Mouse (Mus musculus): ENCODE measurements around the gene Tesk2. TPM values are rescaled to one million over a fixed set of nuclear protein-coding genes. Genes with fewer than 3 reads are reported as not detected.

The Tesk2 gene
- polyA plus RNA-seq, 1 experiment from 2014 or later = 2.0 TPM

DNA sequence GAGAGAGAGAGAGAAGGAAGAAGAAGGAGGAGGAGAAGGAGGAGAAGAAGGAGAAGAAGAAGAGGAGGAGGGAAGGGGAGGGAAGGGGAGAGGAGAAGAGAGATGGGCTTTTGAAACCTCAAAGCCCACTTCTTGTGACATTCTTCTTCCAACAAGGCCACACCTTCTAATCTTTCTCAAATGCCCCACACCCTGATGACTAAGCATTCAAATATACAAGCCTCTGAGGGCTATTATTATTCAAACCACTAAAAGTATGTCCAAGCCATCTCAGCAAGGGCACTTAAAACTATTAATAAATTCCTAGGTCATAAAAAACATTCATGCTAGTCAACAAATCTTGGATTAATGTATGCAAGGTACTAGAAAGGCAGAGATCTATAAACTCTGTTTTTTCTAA, 48.3 kb downstream of the Tesk2 start:
- Histone ChIP-seq H3K27me3 (ENCODE audit: control insufficient read depth, insufficient read depth, low read depth, low read length) (no peaks in the 10 kb centered on the region), H3K9me3 (replicated peaks; ENCODE audit: control insufficient read depth, low read length, poor library complexity, severe bottlenecking) (no peaks in the 10 kb centered on the region), H3K4me1 (ENCODE audit: control insufficient read depth, insufficient read depth, low read length) (no peaks in the 10 kb centered on the region), H3K9ac (ENCODE audit: low read depth, low read length) (no peak overlapping the region), H3K4me2 (ENCODE audit: low read length) (no peak overlapping the region), H3K4me3 (ENCODE audit: low read depth, low read length) (no peak overlapping the region), H3K36me3 (ENCODE audit: control insufficient read depth, insufficient read depth, low read length) (no peaks in the 10 kb centered on the region), H3K27ac (ENCODE audit: low read length) (no peak overlapping the region)
- no peak for ATAC-seq

DNA sequence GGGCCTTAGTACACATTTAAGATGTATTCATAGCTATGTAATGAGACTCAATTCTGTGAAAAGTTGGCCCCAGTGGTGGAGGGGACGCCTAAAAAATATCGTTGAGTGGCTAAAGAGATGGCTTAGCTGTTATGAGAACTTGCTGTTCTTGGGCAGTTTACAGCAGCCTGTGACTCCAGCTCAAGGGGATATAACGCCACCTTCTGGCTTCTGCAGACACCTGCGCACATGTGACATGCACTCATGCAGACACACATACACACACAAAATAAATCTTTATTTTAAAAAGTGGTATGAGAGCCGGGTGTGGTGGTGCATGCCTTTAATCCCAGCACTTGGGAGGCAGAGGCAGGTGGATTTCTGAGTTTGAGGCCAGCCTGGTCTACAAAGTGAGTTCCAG, 55.6 kb downstream of the Tesk2 start:
- ATAC-seq = no peak
- no peak overlapping the region for H3K27ac ChIP-seq (ENCODE audit: low read length)
- WGBS = 93% methylated on average over 5 of the region's 5 CpGs

DNA sequence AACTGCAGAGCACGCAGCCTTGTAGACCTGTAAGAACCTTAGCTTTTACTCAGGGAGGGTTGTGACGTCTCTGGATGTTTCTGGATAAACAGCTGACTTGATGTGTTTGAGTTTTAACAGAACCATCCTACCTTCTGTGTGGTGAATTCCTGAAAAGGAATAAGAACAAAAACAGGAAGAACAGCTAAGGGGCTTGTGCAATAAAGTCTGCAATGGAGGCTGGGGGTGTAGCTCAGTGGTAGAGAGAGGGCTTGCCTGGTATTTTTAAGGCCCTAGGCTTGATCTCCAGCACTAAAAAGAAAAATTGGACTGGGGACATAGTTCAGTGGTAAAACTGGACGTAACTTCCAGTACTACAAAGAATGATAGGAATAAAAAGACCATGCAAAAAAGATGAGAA, 56.3 kb downstream of the Tesk2 start:
- H3K27me3 ChIP-seq (ENCODE audit: control insufficient read depth, insufficient read depth, low read depth, low read length) = no peaks in the 10 kb centered on the region
- H3K36me3 ChIP-seq (ENCODE audit: control insufficient read depth, insufficient read depth, low read length) = no peaks in the 10 kb centered on the region
- H3K9me3 ChIP-seq (replicated peaks; ENCODE audit: control insufficient read depth, low read length, poor library complexity, severe bottlenecking) = no peaks in the 10 kb centered on the region
- no peak for ATAC-seq
- peaks cover 1% of the 10 kb centered on the region; the same call in 1 of the 2 replicates for H3K4me1 ChIP-seq (ENCODE audit: control insufficient read depth, insufficient read depth, low read length)
- no peak overlapping the region for H3K27ac ChIP-seq (ENCODE audit: low read length)
- 94% methylated on average over 3 of the region's 3 CpGs for WGBS
- no peak overlapping the region for H3K4me2 ChIP-seq (ENCODE audit: low read length)
- no peak overlapping the region for H3K9ac ChIP-seq (ENCODE audit: low read depth, low read length)
- no peak overlapping the region for H3K4me3 ChIP-seq (ENCODE audit: low read depth, low read length)

More for the DNA sequence above, 55.6 kb downstream of the Tesk2 start:
- Histone ChIP-seq H3K9me3 (replicated peaks; ENCODE audit: control insufficient read depth, low read length, poor library complexity, severe bottlenecking) (no peaks in the 10 kb centered on the region), H3K9ac (ENCODE audit: low read depth, low read length) (no peak overlapping the region), H3K36me3 (ENCODE audit: control insufficient read depth, insufficient read depth, low read length) (no peaks in the 10 kb centered on the region), H3K4me3 (ENCODE audit: low read depth, low read length) (no peak overlapping the region), H3K4me1 (ENCODE audit: control insufficient read depth, insufficient read depth, low read length) (no peaks in the 10 kb centered on the region), H3K27me3 (ENCODE audit: control insufficient read depth, insufficient read depth, low read depth, low read length) (no peaks in the 10 kb centered on the region), H3K4me2 (ENCODE audit: low read length) (no peak overlapping the region)

DNA sequence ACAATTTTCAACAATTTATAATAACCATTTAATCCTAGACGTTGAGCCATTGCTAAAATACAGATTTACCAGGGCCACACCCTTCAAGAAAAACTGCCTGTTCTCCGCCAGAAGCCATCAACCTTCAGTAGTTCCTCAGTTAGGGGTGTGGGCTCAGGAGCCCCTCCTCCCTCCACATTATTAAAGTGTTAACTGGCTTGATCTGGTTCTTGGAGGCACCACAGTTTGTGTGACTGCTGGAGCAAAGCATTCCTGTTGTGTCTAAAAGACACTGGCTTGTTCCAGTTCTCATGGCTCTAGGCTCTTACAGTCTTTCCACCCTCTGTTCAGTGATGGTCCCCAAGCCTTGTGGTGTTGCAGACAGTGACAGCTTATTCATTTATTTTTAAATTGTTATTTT, 59.8 kb downstream of the Tesk2 start:
- H3K4me2 ChIP-seq (ENCODE audit: low read length) = no peak overlapping the region
- WGBS = 78% methylated on average over 2 of the region's 2 CpGs
- no peak overlapping the region for H3K9ac ChIP-seq (ENCODE audit: low read depth, low read length)
- no peak overlapping the region for H3K4me3 ChIP-seq (ENCODE audit: low read depth, low read length)
- no peaks in the 10 kb centered on the region for H3K9me3 ChIP-seq (replicated peaks; ENCODE audit: control insufficient read depth, low read length, poor library complexity, severe bottlenecking)
- H3K36me3 ChIP-seq (ENCODE audit: control insufficient read depth, insufficient read depth, low read length) = no peaks in the 10 kb centered on the region
- no peak overlapping the region for H3K27ac ChIP-seq (ENCODE audit: low read length)
- H3K4me1 ChIP-seq (ENCODE audit: control insufficient read depth, insufficient read depth, low read length) = peaks cover 5% of the 10 kb centered on the region; the same call in 1 of the 2 replicates
- H3K27me3 ChIP-seq (ENCODE audit: control insufficient read depth, insufficient read depth, low read depth, low read length) = no peaks in the 10 kb centered on the region
- ATAC-seq = no peak

DNA sequence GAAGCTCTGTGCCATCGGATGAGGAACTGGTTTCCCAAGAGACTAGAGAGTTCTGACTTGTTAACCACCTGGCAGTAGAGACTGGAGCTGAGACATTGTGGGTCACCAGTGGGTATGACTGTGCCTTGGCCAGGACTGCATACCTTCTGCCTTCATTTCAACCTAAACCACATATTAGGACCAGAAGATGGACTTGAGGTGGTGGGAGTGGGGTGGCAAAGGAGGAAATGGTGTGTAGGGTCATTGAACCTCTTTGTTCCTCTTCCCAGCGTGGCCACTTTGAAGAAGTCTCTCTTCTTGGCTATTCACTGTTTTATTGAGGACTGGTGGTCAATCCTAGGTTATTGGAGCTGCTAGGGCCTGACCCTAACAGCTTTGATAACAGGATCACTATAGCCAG, 60.6 kb downstream of the Tesk2 start:
- Histone ChIP-seq H3K4me3 (ENCODE audit: low read depth, low read length) (no peak overlapping the region), H3K9ac (ENCODE audit: low read depth, low read length) (no peak overlapping the region), H3K27ac (ENCODE audit: low read length) (no peak overlapping the region), H3K36me3 (ENCODE audit: control insufficient read depth, insufficient read depth, low read length) (no peaks in the 10 kb centered on the region), H3K4me1 (ENCODE audit: control insufficient read depth, insufficient read depth, low read length) (peaks cover 5% of the 10 kb centered on the region; the same call in 1 of the 2 replicates), H3K4me2 (ENCODE audit: low read length) (no peak overlapping the region), H3K9me3 (replicated peaks; ENCODE audit: control insufficient read depth, low read length, poor library complexity, severe bottlenecking) (no peaks in the 10 kb centered on the region), H3K27me3 (ENCODE audit: control insufficient read depth, insufficient read depth, low read depth, low read length) (no peaks in the 10 kb centered on the region)
- WGBS = 41% methylated on average over 2 of the region's 2 CpGs
- no peak for ATAC-seq

DNA sequence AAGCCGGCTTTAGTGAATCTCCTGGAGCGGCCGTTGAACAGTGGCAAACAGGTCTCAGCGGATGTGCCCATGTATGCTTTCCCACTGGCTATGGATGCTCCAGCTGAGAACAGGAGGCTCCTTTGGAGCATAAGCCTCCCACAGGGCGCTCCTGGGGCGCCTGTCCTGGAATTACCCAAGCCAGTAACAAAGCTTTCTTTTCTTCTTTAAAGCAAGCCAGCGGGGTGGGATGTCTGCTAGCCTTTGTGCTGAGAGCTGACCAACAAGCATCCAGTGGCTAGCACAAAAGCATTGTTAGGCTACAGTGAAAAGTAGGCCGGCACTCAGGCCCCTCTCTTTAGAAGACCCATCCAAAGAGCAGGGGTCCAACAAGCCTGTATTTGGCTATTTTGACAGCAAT, 61.4 kb downstream of the Tesk2 start:
- no peak overlapping the region for H3K4me2 ChIP-seq (ENCODE audit: low read length)
- ATAC-seq = no peak
- H3K9ac ChIP-seq (ENCODE audit: low read depth, low read length) = no peak overlapping the region
- no peaks in the 10 kb centered on the region for H3K27me3 ChIP-seq (ENCODE audit: control insufficient read depth, insufficient read depth, low read depth, low read length)
- peaks cover 5% of the 10 kb centered on the region; the same call in 1 of the 2 replicates for H3K4me1 ChIP-seq (ENCODE audit: control insufficient read depth, insufficient read depth, low read length)
- 3% methylated on average over 8 of the region's 8 CpGs for WGBS
- H3K27ac ChIP-seq (ENCODE audit: low read length) = no peak overlapping the region
- H3K9me3 ChIP-seq (replicated peaks; ENCODE audit: control insufficient read depth, low read length, poor library complexity, severe bottlenecking) = no peaks in the 10 kb centered on the region
- no peak overlapping the region for H3K4me3 ChIP-seq (ENCODE audit: low read depth, low read length)
- no peaks in the 10 kb centered on the region for H3K36me3 ChIP-seq (ENCODE audit: control insufficient read depth, insufficient read depth, low read length)

DNA sequence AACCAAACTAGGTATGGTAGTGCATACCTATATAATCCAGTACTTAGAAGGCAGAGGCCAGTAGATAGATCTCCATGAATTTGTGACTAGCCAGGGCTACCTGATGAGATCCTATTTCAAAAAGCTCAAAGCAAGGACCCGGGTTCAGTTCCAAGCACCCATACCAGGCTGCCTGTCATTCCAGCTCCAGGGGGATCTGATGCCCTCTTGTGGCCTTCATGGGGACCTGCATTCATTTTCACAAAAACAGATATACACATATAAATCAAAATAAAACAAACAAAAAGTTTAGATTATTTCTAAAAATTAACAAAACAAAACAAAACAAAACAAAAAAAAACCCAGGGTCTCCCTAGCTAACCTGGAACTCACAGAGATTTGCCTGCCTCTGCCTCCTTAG, 65.8 kb downstream of the Tesk2 start:
- H3K27me3 ChIP-seq (ENCODE audit: control insufficient read depth, insufficient read depth, low read depth, low read length) = no peaks in the 10 kb centered on the region
- WGBS = 100% methylated on average over 1 of the region's 1 CpGs
- H3K4me3 ChIP-seq (ENCODE audit: low read depth, low read length) = no peak overlapping the region
- no peak overlapping the region for H3K4me2 ChIP-seq (ENCODE audit: low read length)
- H3K9me3 ChIP-seq (replicated peaks; ENCODE audit: control insufficient read depth, low read length, poor library complexity, severe bottlenecking) = no peaks in the 10 kb centered on the region
- no peaks in the 10 kb centered on the region for H3K36me3 ChIP-seq (ENCODE audit: control insufficient read depth, insufficient read depth, low read length)
- no peak overlapping the region for H3K27ac ChIP-seq (ENCODE audit: low read length)
- H3K4me1 ChIP-seq (ENCODE audit: control insufficient read depth, insufficient read depth, low read length) = peaks cover 8% of the 10 kb centered on the region; the same call in 1 of the 2 replicates
- no peak for ATAC-seq
- no peak overlapping the region for H3K9ac ChIP-seq (ENCODE audit: low read depth, low read length)

DNA sequence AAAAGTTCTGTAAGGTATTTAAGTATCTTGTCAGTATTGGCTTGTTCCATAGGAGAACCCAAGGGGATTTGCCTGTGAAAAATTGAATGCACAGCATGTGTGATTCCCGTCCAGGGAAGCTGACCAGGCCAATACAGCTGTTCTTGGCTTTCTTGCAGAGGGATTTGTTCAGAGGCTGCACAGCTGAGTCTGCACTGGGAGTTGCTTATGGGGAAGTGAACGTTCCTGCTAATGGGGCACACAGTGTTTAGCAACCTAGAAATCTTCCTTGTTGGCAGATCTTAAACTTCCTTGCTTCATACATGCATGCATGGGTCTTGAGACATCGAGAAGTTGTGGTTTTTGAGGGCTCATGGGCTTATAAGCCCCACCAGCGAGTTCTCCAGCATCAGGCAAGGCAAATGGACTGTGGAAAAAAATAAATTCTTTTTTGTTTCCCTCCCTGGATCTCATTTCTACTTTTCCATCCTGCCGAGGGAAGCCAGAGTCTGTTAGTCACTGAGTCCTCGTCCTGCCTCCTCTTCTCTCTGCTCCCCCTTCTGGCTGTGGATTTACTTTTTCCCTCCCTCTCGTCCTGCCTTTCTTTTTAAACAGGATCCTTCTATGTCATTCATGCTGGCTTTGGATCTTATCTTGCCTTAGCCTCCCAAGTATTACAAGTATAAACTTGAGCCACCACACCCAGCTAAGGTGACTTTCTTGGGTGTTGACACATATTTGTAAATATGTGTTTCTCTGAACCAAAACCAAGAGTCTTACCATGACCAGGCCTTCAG, 67.4 kb downstream of the Tesk2 start:
- Histone ChIP-seq H3K4me2 (ENCODE audit: low read length) (no peak overlapping the region), H3K36me3 (ENCODE audit: control insufficient read depth, insufficient read depth, low read length) (no peaks in the 10 kb centered on the region), H3K27me3 (ENCODE audit: control insufficient read depth, insufficient read depth, low read depth, low read length) (no peaks in the 10 kb centered on the region), H3K4me3 (ENCODE audit: low read depth, low read length) (no peak overlapping the region), H3K9me3 (replicated peaks; ENCODE audit: control insufficient read depth, low read length, poor library complexity, severe bottlenecking) (no peaks in the 10 kb centered on the region), H3K9ac (ENCODE audit: low read depth, low read length) (no peak overlapping the region), H3K27ac (ENCODE audit: low read length) (no peak overlapping the region), H3K4me1 (ENCODE audit: control insufficient read depth, insufficient read depth, low read length) (0 out of 2 replicates have a peak, but pooled peaks cover 2% of the 10 kb centered on the region)
- no peak for ATAC-seq
- WGBS = 39% methylated on average over 7 of the region's 7 CpGs

DNA sequence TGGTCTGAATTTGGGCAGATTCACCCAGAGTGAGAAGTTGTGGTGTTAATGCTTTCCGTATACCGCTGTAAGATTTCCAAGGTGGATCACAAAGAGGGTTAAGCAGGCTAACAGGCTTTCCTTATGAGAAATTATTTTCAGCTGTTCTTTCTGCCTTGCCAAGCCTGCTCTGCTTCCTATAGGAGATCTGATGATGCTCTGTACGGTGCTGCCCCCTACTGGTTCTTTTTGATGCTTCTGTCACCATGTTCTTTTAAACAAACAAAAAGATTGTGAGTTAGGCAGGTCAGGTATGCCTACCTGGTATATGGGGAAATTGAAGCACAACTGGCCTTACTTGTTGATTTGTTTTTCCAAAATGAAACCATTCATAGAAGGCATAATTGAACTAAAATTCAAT, 68.2 kb downstream of the Tesk2 start:
- Histone ChIP-seq H3K27ac (ENCODE audit: low read length) (no peak overlapping the region), H3K27me3 (ENCODE audit: control insufficient read depth, insufficient read depth, low read depth, low read length) (no peaks in the 10 kb centered on the region), H3K9me3 (replicated peaks; ENCODE audit: control insufficient read depth, low read length, poor library complexity, severe bottlenecking) (no peaks in the 10 kb centered on the region), H3K36me3 (ENCODE audit: control insufficient read depth, insufficient read depth, low read length) (no peaks in the 10 kb centered on the region), H3K4me2 (ENCODE audit: low read length) (no peak overlapping the region), H3K4me1 (ENCODE audit: control insufficient read depth, insufficient read depth, low read length) (0 out of 2 replicates have a peak, but pooled peaks cover 2% of the 10 kb centered on the region), H3K4me3 (ENCODE audit: low read depth, low read length) (no peak overlapping the region), H3K9ac (ENCODE audit: low read depth, low read length) (0 out of 2 replicates have a peak overlapping the region, but pooled peaks have one; percentile 38)
- WGBS = 10% methylated on average over 3 of the region's 3 CpGs
- ATAC-seq = peak; percentile 73

Measured in midbrain, embryonic 16.5 days (tissue).